Mouse (Mus musculus) MEL (cell line): ENCODE measurements around the gene Pole.

Experiments
- BHLHE40 ChIP-seq: IDR thresholded peaks from 2 replicates; pipeline ENCODE4 v1.6.1; 2012; ENCODE audit warnings: low read depth, mild to moderate bottlenecking, inconsistent platforms, low read length, improper control_type of control experiment, borderline replicate concordance
- CTCF ChIP-seq, 3 experiments: IDR thresholded peaks in 2 of 3; conservative IDR thresholded peaks in 1 of 3; 2 replicates each; pipeline ENCODE4 v1.5.1; 2011 to 2012; ENCODE audit warnings: low read length in 3 of 3, low read depth in 2 of 3, mild to moderate bottlenecking in 2 of 3, improper control_type of control experiment in 1 of 3, inconsistent platforms in 1 of 3, mixed read lengths in 1 of 3, moderate library complexity in 1 of 3; ENCODE audit not compliant: control insufficient read depth in 1 of 3, insufficient read depth in 1 of 3, poor library complexity in 1 of 3, severe bottlenecking in 1 of 3
- E2F4 ChIP-seq: IDR thresholded peaks from 2 replicates; pipeline ENCODE4 v1.6.1; 2011; ENCODE audit warnings: low read depth, low read length, improper control_type of control experiment, borderline replicate concordance
- GATA1 ChIP-seq: IDR thresholded peaks from 2 replicates; pipeline ENCODE4 v1.6.1; 2011; ENCODE audit warnings: low read depth, low read length, improper control_type of control experiment
- MAFK ChIP-seq: IDR thresholded peaks from 2 replicates; pipeline ENCODE4 v1.6.1; 2011; ENCODE audit warnings: low read depth, mild to moderate bottlenecking, low read length, improper control_type of control experiment, borderline replicate concordance

GRCm38 (mm10) chr5:110286446-110287083 lies 459 bp downstream of the Pole start:
- TF ChIP-seq CTCF (IDR thresholded peaks at IDR 0.05 in 2 of 3, conservative IDR thresholded peaks at IDR 0.05 in 1 of 3; ENCODE audit: control insufficient read depth in 1 of 3, insufficient read depth in 1 of 3, low read depth in 2 of 3, low read length in 3 of 3, poor library complexity in 1 of 3, severe bottlenecking in 1 of 3) (no peak), E2F4 (no peak), GATA1 (no peak), BHLHE40 (no peak), MAFK (no peak)
